Mouse (Mus musculus) neural tube, embryonic 13.5 days (tissue): ENCODE measurements around the gene Lcp1. TPM values are rescaled to one million over a fixed set of nuclear protein-coding genes. Genes with fewer than 3 reads are reported as not detected.
A peak's percentile ranks its signal among the peaks of the same experiment; 100 is the strongest.

Experiments used
- ATAC-seq: fragments of 200-750 bp; cut with Nextera tagmentation; 2 replicates; pipeline ENCODE4 v1.8.0; 2017; ENCODE audit warnings: low read depth, mild to moderate bottlenecking, moderate TSS enrichment, moderate library complexity
- H3K27ac ChIP-seq: fragments of 300-500 bp; sonication (generic); replicated peaks from 2 replicates; pipeline ENCODE4 v1.5.1; 2015; ENCODE audit warnings: moderate library complexity, mild to moderate bottlenecking, inconsistent platforms
- H3K27me3 ChIP-seq: fragments of 300-500 bp; sonication (generic); 2 replicates; pipeline ENCODE4 v1.6.1; 2015; ENCODE audit warnings: mild to moderate bottlenecking, inconsistent platforms
- H3K36me3 ChIP-seq: fragments of 300-500 bp; sonication (generic); 2 replicates; pipeline ENCODE4 v1.6.1; 2015; ENCODE audit warnings: mild to moderate bottlenecking, inconsistent platforms
- H3K4me1 ChIP-seq: fragments of 300-500 bp; sonication (generic); replicated peaks from 2 replicates; pipeline ENCODE4 v1.6.1; 2015; ENCODE audit warnings: inconsistent platforms
- H3K4me2 ChIP-seq: fragments of 300-500 bp; sonication (generic); 2 replicates; pipeline ENCODE4 v1.6.1; 2015; ENCODE audit warnings: inconsistent platforms, mild to moderate bottlenecking, moderate library complexity
- H3K4me3 ChIP-seq: fragments of 300-500 bp; sonication (generic); 2 replicates; pipeline ENCODE4 v1.5.1; 2015; ENCODE audit warnings: mild to moderate bottlenecking, inconsistent platforms
- H3K9ac ChIP-seq: fragments of 300-500 bp; sonication (generic); 2 replicates; pipeline ENCODE4 v1.6.1; 2015; ENCODE audit warnings: moderate library complexity, mild to moderate bottlenecking, inconsistent platforms
- H3K9me3 ChIP-seq: fragments of 300-500 bp; sonication (generic); 2 replicates; pipeline ENCODE4 v1.6.1; 2016; ENCODE audit warnings: inconsistent platforms
- WGBS: fragments of 180-500 bp; shearing (Covaris S2); methylation state at CpG from one replicate; pipeline ENCODE4 v1.1.7; 2015; 5-methylcytosine and 5-hydroxymethylcytosine counted together
- polyA plus RNA-seq: library from polyadenylated mRNA; unstranded; fragments of >200 nt; fragmentation: Nextera tagmentation; extraction: Ambion mirVana; gene quantifications from 2 replicates; pipeline ENCODE4 v1.2.1, GENCODE M21; 2015

Lcp1 gene
- polyA plus RNA-seq, 1 experiment from 2014 or later, result 18.8 TPM

DNA sequence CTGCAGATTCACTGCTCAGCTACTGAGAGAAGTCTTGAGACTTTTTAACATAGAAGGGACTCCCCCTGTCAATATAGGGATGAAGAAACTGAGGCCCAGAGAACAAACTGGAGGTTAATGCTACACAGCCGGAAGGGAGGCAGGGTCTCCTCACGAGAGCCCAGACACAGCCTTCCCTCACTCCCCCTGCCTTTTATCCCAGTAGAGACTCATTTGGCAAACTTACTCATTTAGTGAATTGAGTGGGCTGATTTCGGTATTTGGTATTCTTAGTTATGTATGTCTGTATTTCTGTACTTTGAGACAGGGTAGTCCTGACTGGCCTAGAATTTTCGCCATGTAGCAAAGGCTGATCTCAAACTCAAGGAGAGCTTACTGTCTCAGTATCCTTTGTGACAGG is 59.8 kb downstream of the Lcp1 start:
- no peak overlapping the region for H3K9ac ChIP-seq
- no peak for ATAC-seq
- 94% methylated on average over 4 of the region's 4 CpGs for WGBS
- H3K27me3 ChIP-seq, result no peaks in the 10 kb centered on the region
- no peak overlapping the region for H3K4me3 ChIP-seq
- H3K27ac ChIP-seq, result no peak overlapping the region
- H3K36me3 ChIP-seq, result no peaks in the 10 kb centered on the region
- no peak overlapping the region for H3K4me2 ChIP-seq
- no peaks in the 10 kb centered on the region for H3K9me3 ChIP-seq
- H3K4me1 ChIP-seq, result no peaks in the 10 kb centered on the region

DNA sequence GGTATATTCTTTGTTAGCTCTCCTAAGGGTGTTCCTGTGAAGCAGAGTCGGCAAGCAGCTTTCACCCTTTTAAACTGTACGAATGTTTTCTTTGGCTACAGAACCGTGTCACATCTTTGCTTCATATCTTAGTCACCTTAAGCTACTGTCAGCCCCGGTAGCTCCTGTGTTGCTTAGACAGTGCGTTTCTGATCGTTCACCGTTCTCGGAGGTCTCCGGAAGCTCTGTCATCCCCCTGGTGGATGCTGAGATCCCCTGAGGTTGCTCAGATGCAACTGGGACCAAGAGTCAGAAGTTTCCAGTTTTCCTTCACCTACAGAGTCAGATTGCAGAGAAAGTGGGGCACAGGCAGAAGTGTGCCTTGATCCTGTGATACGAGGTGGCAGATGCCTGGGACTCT is 61.5 kb downstream of the Lcp1 start:
- Histone ChIP-seq H3K9ac (no peak overlapping the region), H3K27ac (no peak overlapping the region), H3K4me3 (no peak overlapping the region), H3K9me3 (no peaks in the 10 kb centered on the region), H3K27me3 (no peaks in the 10 kb centered on the region), H3K4me1 (no peaks in the 10 kb centered on the region), H3K36me3 (no peaks in the 10 kb centered on the region), H3K4me2 (no peak overlapping the region)
- ATAC-seq, result no peak
- 86% methylated on average over 10 of the region's 10 CpGs for WGBS

DNA sequence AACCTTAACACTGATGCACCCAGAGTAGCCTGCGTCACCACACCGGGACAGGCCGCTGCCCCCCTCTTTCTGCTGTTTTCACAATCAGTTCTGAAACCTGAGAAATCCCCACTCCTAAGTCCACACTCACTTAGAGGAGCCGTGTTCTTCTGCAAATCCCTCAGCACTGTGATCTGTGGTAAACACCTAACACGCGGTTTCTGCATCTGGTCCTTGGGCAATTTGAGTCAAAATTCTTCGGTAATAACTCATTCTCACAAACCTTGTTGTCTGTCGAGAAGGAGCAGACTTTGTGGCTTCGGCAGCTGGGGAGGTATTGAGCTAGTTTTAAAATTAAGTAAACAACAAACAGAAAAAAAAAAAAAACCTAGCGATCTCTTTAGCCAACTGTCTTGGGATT is 62.0 kb downstream of the Lcp1 start:
- no peaks in the 10 kb centered on the region for H3K4me1 ChIP-seq
- H3K27ac ChIP-seq, result no peak overlapping the region
- H3K27me3 ChIP-seq, result no peaks in the 10 kb centered on the region
- ATAC-seq, result no peak
- H3K36me3 ChIP-seq, result no peaks in the 10 kb centered on the region
- no peak overlapping the region for H3K9ac ChIP-seq
- no peaks in the 10 kb centered on the region for H3K9me3 ChIP-seq
- 88% methylated on average over 10 of the region's 10 CpGs for WGBS
- no peak overlapping the region for H3K4me3 ChIP-seq
- no peak overlapping the region for H3K4me2 ChIP-seq

DNA sequence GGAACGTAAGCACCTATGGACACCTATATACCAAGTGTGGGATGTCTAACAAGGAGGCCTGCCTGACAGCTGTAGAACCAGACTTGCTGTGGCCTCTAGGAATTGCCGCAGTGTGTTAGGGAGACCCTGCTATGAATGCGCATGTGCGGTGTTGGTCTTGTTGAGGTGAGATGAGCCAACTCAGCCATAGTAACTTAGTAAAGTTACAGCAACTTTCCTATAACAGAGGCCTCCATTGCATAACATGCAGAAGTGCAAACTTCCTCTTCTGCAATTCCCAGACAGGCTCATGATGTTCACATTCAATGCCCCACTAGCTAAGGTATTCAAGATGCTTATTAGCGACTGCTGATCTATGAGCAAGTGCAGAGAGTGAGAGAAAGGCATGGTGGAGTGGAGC is 64.6 kb downstream of the Lcp1 start:
- H3K4me1 ChIP-seq, result no peaks in the 10 kb centered on the region
- H3K9me3 ChIP-seq, result no peaks in the 10 kb centered on the region
- no peak overlapping the region for H3K4me3 ChIP-seq
- H3K27me3 ChIP-seq, result no peaks in the 10 kb centered on the region
- no peak overlapping the region for H3K9ac ChIP-seq
- 94% methylated on average over 5 of the region's 5 CpGs for WGBS
- H3K27ac ChIP-seq, result no peak overlapping the region
- no peaks in the 10 kb centered on the region for H3K36me3 ChIP-seq
- H3K4me2 ChIP-seq, result no peak overlapping the region
- no peak for ATAC-seq

DNA sequence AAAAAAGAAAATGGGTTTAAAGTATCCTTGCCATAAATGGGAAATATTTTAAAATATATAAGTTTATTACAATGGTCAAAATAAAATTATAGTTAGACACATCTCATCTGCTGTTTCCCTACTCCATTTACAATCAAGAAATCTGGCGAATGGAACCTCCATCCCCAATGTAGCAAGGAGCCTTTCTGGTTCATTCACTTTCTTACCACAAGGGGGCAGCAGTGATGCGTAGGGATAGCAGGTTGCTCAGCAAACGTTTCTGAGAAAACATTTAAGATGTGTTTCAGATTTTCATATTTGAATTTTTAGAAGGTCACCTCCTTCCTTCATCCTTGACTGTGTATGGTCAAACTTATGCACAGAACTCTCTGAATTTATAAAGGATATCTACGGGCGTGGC is 66.1 kb downstream of the Lcp1 start:
- 0 out of 2 replicates have a peak, but pooled peaks cover 5% of the 10 kb centered on the region for H3K9me3 ChIP-seq
- H3K9ac ChIP-seq, result no peak overlapping the region
- no peaks in the 10 kb centered on the region for H3K4me1 ChIP-seq
- no peaks in the 10 kb centered on the region for H3K36me3 ChIP-seq
- H3K27ac ChIP-seq, result no peak overlapping the region
- 39% methylated on average over 5 of the region's 5 CpGs for WGBS
- H3K4me2 ChIP-seq, result no peak overlapping the region
- ATAC-seq, result no peak
- no peak overlapping the region for H3K4me3 ChIP-seq
- no peaks in the 10 kb centered on the region for H3K27me3 ChIP-seq

DNA sequence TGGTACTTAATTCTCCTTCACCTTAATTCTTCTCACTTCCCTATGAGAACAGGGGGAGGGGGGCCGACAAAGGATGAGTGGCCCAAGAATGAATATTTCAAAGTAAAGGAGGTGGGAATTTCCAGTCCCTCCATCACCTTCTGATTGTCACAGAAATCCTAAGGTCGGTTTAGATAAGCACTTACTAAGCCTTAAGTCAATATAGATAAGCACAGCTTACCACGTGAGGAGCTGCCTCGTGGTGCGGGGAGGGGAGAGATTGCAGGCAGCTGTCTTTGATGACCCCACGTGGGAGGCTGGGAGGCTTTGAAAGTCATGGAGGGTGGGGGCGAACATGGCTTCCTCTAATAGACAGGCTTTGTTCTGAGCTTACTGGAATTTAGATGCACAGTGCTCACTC is 66.8 kb downstream of the Lcp1 start:
- no peak overlapping the region for H3K27ac ChIP-seq
- 0 out of 2 replicates have a peak, but pooled peaks cover 5% of the 10 kb centered on the region for H3K9me3 ChIP-seq
- no peak for ATAC-seq
- H3K4me1 ChIP-seq, result no peaks in the 10 kb centered on the region
- H3K4me3 ChIP-seq, result no peak overlapping the region
- no peaks in the 10 kb centered on the region for H3K27me3 ChIP-seq
- no peak overlapping the region for H3K4me2 ChIP-seq
- no peaks in the 10 kb centered on the region for H3K36me3 ChIP-seq
- 55% methylated on average over 7 of the region's 7 CpGs for whole genome bisulfite sequencing
- H3K9ac ChIP-seq, result no peak overlapping the region

DNA sequence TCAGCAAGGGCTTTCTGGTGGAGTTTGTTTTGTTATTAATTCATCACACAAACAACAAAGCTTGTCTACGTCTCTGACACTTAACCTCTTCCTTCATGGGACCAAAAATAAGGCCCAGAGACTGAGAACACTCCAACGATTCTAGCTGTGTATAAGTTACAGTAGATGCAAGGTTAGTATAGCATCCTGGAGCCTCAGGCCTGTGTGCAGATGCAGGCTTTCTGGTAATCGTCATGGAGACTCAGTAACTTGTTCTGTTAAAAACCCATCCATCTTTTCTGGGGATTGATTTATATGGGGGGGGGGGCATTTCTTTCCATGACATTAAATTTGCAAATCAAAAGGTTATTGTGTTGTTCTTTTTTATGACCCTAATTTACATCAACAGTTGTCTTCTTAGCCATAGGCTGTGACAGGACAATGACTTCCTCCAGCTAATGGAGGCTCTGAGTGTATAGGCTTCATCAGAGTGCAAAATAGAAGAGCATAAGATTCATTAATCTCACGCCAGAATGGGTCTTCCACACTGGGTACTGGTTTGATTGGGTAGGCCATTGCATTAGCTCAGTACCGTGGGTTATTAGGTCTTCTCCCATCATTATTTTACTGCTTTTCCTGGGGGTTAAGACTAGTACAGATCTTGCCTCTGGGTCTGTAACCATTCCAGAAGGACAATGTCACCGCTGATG is 74.6 kb downstream of the Lcp1 start:
- no peak overlapping the region for H3K9ac ChIP-seq
- peaks cover 20% of the 10 kb centered on the region for H3K4me1 ChIP-seq
- ATAC-seq, result peak; percentile 68
- no peak overlapping the region for H3K4me3 ChIP-seq
- H3K4me2 ChIP-seq, result no peak overlapping the region
- 20% methylated on average over 6 of the region's 6 CpGs for WGBS
- no peaks in the 10 kb centered on the region for H3K36me3 ChIP-seq
- 0 out of 2 replicates have a peak, but pooled peaks cover 5% of the 10 kb centered on the region for H3K9me3 ChIP-seq
- no peaks in the 10 kb centered on the region for H3K27me3 ChIP-seq
- H3K27ac ChIP-seq, result peak overlapping the region; percentile 49; the same call in 1 of the 2 replicates

DNA sequence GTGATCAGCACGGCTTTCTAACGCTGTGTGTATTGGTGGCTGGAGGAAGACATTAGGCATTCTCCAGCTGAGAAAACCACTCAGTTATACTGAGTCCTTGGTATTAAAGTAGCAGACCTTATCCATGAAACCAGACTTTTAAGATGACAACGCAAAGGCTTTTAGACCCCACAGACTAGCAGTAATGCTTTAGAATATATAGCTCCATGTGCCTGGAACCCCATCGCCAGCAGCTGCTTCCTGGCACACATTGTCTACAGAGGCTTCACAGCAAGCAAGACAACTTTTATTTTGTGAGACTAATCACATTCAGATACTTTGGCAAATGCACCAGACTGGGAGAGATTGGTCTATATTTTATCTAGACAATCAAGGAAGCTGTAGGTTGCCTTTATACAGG is 75.4 kb downstream of the Lcp1 start:
- no peaks in the 10 kb centered on the region for H3K36me3 ChIP-seq
- peaks cover 20% of the 10 kb centered on the region for H3K4me1 ChIP-seq
- WGBS, result 41% methylated on average over 4 of the region's 4 CpGs
- no peak overlapping the region for H3K4me2 ChIP-seq
- no peaks in the 10 kb centered on the region for H3K27me3 ChIP-seq
- H3K9me3 ChIP-seq, result 0 out of 2 replicates have a peak, but pooled peaks cover 3% of the 10 kb centered on the region
- no peak overlapping the region for H3K4me3 ChIP-seq
- H3K9ac ChIP-seq, result no peak overlapping the region
- H3K27ac ChIP-seq, result peak overlapping the region; percentile 49; the same call in 1 of the 2 replicates
- ATAC-seq, result peak; percentile 64

DNA sequence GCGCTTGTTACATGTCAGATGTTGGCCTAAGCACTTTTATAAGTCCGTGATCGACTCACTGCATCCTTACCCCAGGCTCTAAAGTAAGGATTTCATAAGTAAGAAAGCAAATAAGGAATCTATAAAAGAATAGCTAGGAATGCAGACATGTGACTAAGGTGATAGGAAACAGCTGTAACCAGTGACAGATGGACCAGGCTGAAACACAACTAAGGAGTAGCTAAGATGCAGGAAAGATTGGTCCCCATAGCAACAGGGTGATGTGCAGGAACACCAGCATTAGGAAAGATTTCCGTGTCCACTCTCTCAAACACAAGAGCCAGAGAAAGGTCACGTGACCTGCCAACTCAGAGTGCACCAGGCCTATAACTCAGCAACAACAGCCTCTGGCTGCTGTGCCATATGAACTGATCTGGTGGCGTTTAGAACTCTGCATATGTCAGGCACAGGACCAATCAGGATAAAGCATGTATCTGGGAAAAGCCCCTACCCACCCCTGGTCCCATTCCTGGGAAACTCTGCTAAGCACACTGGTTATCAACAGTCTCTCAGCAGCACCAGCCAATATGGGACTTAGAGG is 77.8 kb downstream of the Lcp1 start:
- 62% methylated on average over 6 of the region's 6 CpGs for whole genome bisulfite sequencing
- Histone ChIP-seq H3K27me3 (no peaks in the 10 kb centered on the region), H3K9ac (no peak overlapping the region), H3K27ac (no peak overlapping the region), H3K4me1 (peaks cover 30% of the 10 kb centered on the region), H3K36me3 (no peaks in the 10 kb centered on the region), H3K4me3 (no peak overlapping the region), H3K9me3 (no peaks in the 10 kb centered on the region), H3K4me2 (no peak overlapping the region)
- no peak for ATAC-seq

DNA sequence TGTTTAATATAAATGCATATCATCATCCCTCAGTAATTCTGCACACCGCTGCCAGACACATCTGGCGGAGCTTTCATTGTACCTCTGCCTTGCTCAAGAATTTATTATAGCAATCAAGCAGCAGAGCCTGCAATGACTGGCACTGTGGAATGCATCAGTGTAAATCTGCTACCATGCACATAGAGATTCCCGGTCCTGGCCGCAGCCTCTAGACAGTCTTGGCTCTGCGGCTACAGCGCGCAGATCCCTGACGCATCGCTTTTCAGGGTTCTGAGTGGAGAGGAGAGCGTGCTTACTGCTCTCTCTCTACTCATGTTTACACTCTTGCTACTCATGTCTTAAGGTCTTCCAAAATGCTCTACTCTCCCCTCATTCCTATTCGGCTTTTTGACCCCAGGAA is 82.9 kb downstream of the Lcp1 start:
- 37% methylated on average over 11 of the region's 11 CpGs for WGBS
- peaks cover 32% of the 10 kb centered on the region for H3K4me1 ChIP-seq
- peak; percentile 89 for ATAC-seq
- peak overlapping the region; percentile 30 for H3K4me2 ChIP-seq
- H3K36me3 ChIP-seq, result no peaks in the 10 kb centered on the region
- H3K9me3 ChIP-seq, result no peaks in the 10 kb centered on the region
- no peak overlapping the region for H3K4me3 ChIP-seq
- peak overlapping the region; percentile 81 for H3K27ac ChIP-seq
- no peak overlapping the region for H3K9ac ChIP-seq
- no peaks in the 10 kb centered on the region for H3K27me3 ChIP-seq

DNA sequence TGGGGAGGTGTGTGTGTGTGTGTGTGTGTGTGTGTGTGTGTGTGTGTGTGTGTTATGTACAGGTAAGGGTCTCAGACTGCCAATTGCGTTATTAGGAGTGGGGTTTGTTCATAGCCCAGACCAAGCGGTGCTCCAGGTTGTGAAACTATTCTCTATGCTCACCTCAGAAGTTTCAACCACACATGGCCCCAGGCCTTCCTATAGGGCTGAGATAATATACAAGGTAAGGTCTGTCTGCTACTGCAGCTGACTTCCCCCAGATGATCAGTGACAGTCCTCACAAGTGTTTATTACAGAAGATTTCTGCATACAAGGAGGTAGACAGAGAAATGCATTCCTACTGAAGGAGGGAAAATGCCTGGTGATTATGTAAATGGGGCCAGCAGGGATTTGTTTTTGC is 87.9 kb downstream of the Lcp1 start:
- Histone ChIP-seq H3K9me3 (no peaks in the 10 kb centered on the region), H3K4me3 (no peak overlapping the region), H3K27ac (peak overlapping the region; percentile 57; the same call in 1 of the 2 replicates), H3K4me2 (no peak overlapping the region), H3K27me3 (no peaks in the 10 kb centered on the region), H3K4me1 (peaks cover 29% of the 10 kb centered on the region), H3K9ac (no peak overlapping the region), H3K36me3 (no peaks in the 10 kb centered on the region)
- WGBS, result 86% methylated on average over 2 of the region's 2 CpGs
- peak; percentile 22; the same call in 1 of the 2 replicates for ATAC-seq

DNA sequence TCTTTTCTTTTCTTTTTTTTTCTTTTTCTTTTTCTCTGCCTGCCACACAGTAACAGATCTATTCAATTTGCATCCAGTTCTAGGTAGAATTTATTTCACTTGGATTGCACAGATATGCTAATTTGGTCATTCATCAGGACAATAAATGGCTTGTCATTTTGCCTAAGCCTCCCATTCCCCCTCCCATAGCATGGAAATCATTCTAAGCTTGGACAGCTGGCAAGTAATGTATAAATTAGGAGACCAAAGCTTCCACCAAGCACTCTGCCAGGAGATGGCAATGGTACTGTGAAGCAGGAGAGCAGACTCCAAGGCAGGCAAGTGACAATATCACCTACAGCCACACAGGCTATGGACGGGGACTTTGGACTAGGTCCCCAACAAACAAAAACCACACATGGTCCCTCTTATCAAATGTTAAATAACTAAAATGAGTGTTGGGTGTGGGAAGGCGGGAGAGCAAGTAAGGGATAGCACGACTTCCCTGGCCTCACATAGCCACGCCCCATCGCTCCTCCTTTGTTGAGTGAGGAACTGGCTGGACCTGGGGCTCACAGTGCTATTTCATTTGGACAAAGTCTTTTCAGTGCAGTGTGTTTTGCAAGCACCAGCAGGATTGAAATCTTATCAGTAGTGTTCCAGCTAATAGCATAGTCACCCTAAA is 88.5 kb downstream of the Lcp1 start:
- Histone ChIP-seq H3K9ac (no peak overlapping the region), H3K9me3 (no peaks in the 10 kb centered on the region), H3K4me1 (peaks cover 24% of the 10 kb centered on the region), H3K27ac (peak overlapping the region; percentile 57; the same call in 1 of the 2 replicates), H3K4me2 (no peak overlapping the region), H3K4me3 (no peak overlapping the region), H3K36me3 (no peaks in the 10 kb centered on the region), H3K27me3 (no peaks in the 10 kb centered on the region)
- 49% methylated on average over 5 of the region's 5 CpGs for WGBS
- peak; percentile 60; the same call in 1 of the 2 replicates for ATAC-seq
